In the genomic region with DNA sequence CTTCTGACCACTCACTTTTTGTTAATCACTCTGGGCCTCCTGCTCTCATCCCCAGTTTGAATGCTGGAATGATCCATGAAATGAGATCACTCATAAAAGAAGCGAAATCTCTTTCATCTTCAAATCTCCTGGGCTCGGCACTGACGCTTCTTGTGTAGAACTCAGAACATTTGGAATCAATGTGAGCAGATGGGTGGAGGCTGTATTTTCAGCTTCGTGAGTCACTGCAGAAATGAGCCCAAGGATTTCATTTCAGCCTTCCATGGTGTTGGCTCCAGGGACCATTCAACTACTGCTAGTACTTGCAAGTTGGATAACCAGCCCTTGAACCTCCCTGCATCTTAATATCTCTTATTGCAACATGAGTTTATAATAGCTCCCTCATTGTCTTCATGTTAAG, we compare ENCODE assay signal across 18 mouse cellular contexts.
DNase-seq lines count a peak whose midpoint lies in the region; ATAC-seq lines count a peak whose summit lies in the region.
"Had no signal": no experiment of that assay in that cellular context is flagged by ENCODE, and none has a peak within 500 bp of the region (broad histone marks: within the 10 kb centered on the region; RNA-seq: fewer than 3 reads in every experiment).

No protein-coding gene starts in this region.

- no peak overlapping the region for H3K4me2 ChIP-seq in kidney, embryonic 15.5 days
- H3K4me2 ChIP-seq in kidney, embryonic 16.5 days (replicated peaks; ENCODE audit: low read depth, low read length) = no peak overlapping the region
- no peak overlapping the region for H3K4me2 ChIP-seq in midbrain, embryonic 11.5 days
- H3K4me2 ChIP-seq: embryonic facial prominence, embryonic 15.5 days; forebrain, embryonic 13.5 days; heart, embryonic 13.5 days; hindbrain, embryonic 13.5 days; limb, embryonic 12.5 days; neural tube, embryonic 12.5 days had no signal

- WGBS in kidney, embryonic 15.5 days = 79% methylated on average over 4 of the region's 4 CpGs
- 82% methylated on average over 4 of the region's 4 CpGs for WGBS in kidney, embryonic 16.5 days
- WGBS in midbrain, embryonic 11.5 days = 57% methylated on average over 4 of the region's 4 CpGs

- no peak overlapping the region for H3K4me3 ChIP-seq in kidney, embryonic 15.5 days (replicated peaks)
- H3K4me3 ChIP-seq in kidney, embryonic 16.5 days (ENCODE audit: low read length) = no peak overlapping the region
- H3K4me3 ChIP-seq in midbrain, embryonic 11.5 days (ENCODE audit: low read depth, low read length) = no peak overlapping the region
- H3K4me3 ChIP-seq: embryonic facial prominence, embryonic 15.5 days; forebrain, embryonic 13.5 days; heart, embryonic 13.5 days; hindbrain, embryonic 13.5 days; limb, embryonic 12.5 days; neural tube, embryonic 12.5 days had no signal

- intact Hi-C loops in heart, postnatal 25 days (cut with DNase I) = no loop called here

- no peak overlapping the region for H3K9ac ChIP-seq in kidney, embryonic 15.5 days
- H3K9ac ChIP-seq in kidney, embryonic 16.5 days (replicated peaks; ENCODE audit: low read length) = no peak overlapping the region
- H3K9ac ChIP-seq in midbrain, embryonic 11.5 days (ENCODE audit: low read length) = no peak overlapping the region
- H3K9ac ChIP-seq: embryonic facial prominence, embryonic 15.5 days; forebrain, embryonic 13.5 days; heart, embryonic 13.5 days; hindbrain, embryonic 13.5 days; limb, embryonic 12.5 days; neural tube, embryonic 12.5 days had no signal

- H3K27me3 ChIP-seq in kidney, embryonic 15.5 days = no peaks in the 10 kb centered on the region
- H3K27me3 ChIP-seq in kidney, embryonic 16.5 days (ENCODE audit: insufficient read depth, low read length) = no peaks in the 10 kb centered on the region
- no peaks in the 10 kb centered on the region for H3K27me3 ChIP-seq in midbrain, embryonic 11.5 days (ENCODE audit: control insufficient read depth, insufficient read depth, low read length)
- H3K27me3 ChIP-seq: embryonic facial prominence, embryonic 15.5 days; forebrain, embryonic 13.5 days; heart, embryonic 13.5 days; hindbrain, embryonic 13.5 days; limb, embryonic 12.5 days; neural tube, embryonic 12.5 days had no signal

- peak; percentile 5 to 20 for DNase-seq in right cerebral cortex, adult 2 months (ENCODE audit: low spot score in 2 of 2)
- DNase-seq in right cerebral cortex, postnatal 14 days = no peak
- DNase-seq in heart, postnatal 25 days (ENCODE audit: low spot score) = peak; percentile 7
- DNase-seq in midbrain, embryonic 11.5 days (ENCODE audit: low spot score, missing footprints) = no peak
- DNase-seq in thymus, postnatal 36 days = no peak
- DNase-seq: adrenal gland, postnatal 36 days; cerebellum, postnatal 36 days; kidney, postnatal 25 days; thymus, adult 2 months had no signal

- H3K9me3 ChIP-seq in kidney, embryonic 15.5 days (replicated peaks) = no peaks in the 10 kb centered on the region
- no peaks in the 10 kb centered on the region for H3K9me3 ChIP-seq in kidney, embryonic 16.5 days (ENCODE audit: low read length)
- H3K9me3 ChIP-seq in midbrain, embryonic 11.5 days (ENCODE audit: control insufficient read depth, low read length) = no peaks in the 10 kb centered on the region
- H3K9me3 ChIP-seq: embryonic facial prominence, embryonic 15.5 days; forebrain, embryonic 13.5 days; hindbrain, embryonic 13.5 days; limb, embryonic 12.5 days; neural tube, embryonic 12.5 days had no signal

- 0 out of 2 replicates have a peak overlapping the region, but pooled peaks have one; percentile 28 for H3K27ac ChIP-seq in kidney, embryonic 15.5 days
- H3K27ac ChIP-seq in kidney, embryonic 16.5 days (ENCODE audit: low read length) = no peak overlapping the region
- H3K27ac ChIP-seq in midbrain, embryonic 11.5 days (ENCODE audit: low read depth, low read length) = no peak overlapping the region
- H3K27ac ChIP-seq: embryonic facial prominence, embryonic 15.5 days; forebrain, embryonic 13.5 days; heart, embryonic 13.5 days; hindbrain, embryonic 13.5 days; limb, embryonic 12.5 days; neural tube, embryonic 12.5 days had no signal

- no peaks in the 10 kb centered on the region for H3K36me3 ChIP-seq in kidney, embryonic 15.5 days
- H3K36me3 ChIP-seq in kidney, embryonic 16.5 days (ENCODE audit: insufficient read depth, low read length) = no peaks in the 10 kb centered on the region
- H3K36me3 ChIP-seq in midbrain, embryonic 11.5 days (ENCODE audit: control insufficient read depth, insufficient read depth, low read length) = no peaks in the 10 kb centered on the region
- H3K36me3 ChIP-seq: embryonic facial prominence, embryonic 15.5 days; heart, embryonic 13.5 days; hindbrain, embryonic 13.5 days; limb, embryonic 12.5 days; neural tube, embryonic 12.5 days had no signal

- no peaks in the 10 kb centered on the region for H3K4me1 ChIP-seq in kidney, embryonic 15.5 days
- H3K4me1 ChIP-seq in kidney, embryonic 16.5 days (ENCODE audit: insufficient read depth, low read length) = no peaks in the 10 kb centered on the region
- H3K4me1 ChIP-seq in midbrain, embryonic 11.5 days (ENCODE audit: control insufficient read depth, insufficient read depth, low read length) = no peaks in the 10 kb centered on the region
- H3K4me1 ChIP-seq: embryonic facial prominence, embryonic 15.5 days; forebrain, embryonic 13.5 days; heart, embryonic 13.5 days; hindbrain, embryonic 13.5 days; neural tube, embryonic 12.5 days had no signal

- ATAC-seq in kidney, embryonic 15.5 days (replicated peaks; ENCODE audit: low FRiP score) = no peak
- ATAC-seq in kidney, embryonic 16.5 days (ENCODE audit: low FRiP score, low TSS enrichment) = no peak
- no peak for ATAC-seq in midbrain, embryonic 11.5 days (ENCODE audit: low FRiP score)
- ATAC-seq: forebrain, embryonic 13.5 days; intestine, postnatal 0 days had no signal

Comparison
In these comparisons a context has a peak if more than half of its experiments do, and no peak if none do; other contexts are left out.
1. DNase-seq: peak in right cerebral cortex, adult 2 months (2 of 2) and heart, postnatal 25 days (single experiment); none in right cerebral cortex, postnatal 14 days (single experiment), midbrain, embryonic 11.5 days (single experiment) and thymus, postnatal 36 days (0 of 2).